Mouse (Mus musculus): ENCODE data around the gene Cep68.
"Not testable (repeated sequence)": the region's sequence is repeated elsewhere in the genome, so short reads cannot be mapped to it uniquely, and the experiment has no call there.

Gene Cep68

DNA sequence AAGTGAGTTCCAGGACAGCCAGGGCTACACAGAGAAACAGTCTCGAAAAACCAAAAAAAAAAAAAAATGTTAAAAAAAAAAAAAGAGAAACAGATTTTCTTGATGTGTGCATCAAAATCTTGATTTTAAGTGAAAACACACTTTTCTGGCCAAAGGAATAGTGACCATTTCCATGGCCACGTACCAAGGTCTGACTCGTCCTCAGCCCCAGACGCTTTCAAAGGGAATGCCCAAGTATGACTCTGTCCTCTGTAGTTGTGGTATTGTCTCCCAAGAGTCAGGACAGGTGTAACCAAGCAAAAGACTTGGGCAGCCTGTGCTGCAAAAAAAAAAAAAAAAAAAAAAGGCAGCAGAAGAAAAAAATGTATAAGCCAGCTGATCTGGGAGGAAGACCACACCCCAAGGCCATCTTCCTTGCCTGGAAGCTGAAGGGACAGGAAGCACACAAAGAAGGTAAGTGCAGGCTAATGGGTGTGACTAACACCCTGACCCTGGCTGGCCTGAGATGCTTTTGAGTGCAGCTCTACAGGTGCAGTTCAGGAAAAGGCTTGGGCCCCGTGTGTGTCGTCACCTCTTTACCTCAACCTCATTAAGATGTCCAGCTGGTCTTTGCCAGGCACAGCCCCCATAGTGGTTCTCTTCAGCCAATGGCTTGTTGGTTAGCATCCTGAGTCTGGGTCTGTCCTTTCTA, 6.7 kb downstream of the Cep68 start:
- DNase-seq (ENCODE audit: low spot score in 2 of 2) = no peak

DNA sequence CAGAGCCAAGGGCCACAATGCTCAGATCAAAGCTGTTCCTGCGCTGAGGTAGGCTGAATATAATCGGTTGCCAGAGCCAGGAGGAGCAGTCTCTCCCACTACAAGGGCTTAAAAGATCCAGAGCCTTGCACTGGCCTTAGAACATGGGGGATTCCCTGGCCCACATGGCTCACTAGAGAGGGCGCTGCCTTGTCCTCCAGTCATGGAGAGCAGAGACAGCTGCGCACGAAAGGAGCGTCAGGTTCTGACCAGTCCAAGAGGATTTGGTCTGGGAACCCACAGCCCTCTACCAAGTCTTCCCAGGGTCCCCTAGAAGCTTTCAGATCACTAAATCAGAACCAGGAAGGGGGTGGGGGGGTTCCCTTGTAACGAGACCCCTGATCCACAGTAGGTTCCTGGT, 7.9 kb downstream of the Cep68 start:
- DNase-seq (ENCODE audit: low spot score in 2 of 2) = no peak

DNA sequence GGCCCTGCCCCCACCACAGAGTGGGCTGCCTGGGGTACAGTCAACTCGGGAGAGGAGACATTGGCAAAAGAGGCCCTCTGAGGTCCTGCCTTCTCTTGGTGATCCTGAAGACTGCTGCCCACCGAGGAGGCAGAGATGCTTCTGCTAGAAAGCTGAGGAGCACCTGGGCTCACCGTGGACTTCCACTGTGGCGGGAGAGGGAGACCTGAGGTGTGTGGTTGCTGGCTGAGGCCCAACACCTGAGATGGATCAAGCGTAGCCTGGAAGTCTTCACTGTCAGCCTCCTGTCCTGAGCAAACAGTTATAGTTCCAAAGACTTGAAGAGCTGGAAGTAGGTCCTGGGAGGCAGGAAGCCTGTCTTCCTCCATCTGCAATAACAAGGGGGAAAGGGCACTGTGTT, 8.9 kb downstream of the Cep68 start:
- no peak for DNase-seq (ENCODE audit: low spot score in 2 of 2)

DNA sequence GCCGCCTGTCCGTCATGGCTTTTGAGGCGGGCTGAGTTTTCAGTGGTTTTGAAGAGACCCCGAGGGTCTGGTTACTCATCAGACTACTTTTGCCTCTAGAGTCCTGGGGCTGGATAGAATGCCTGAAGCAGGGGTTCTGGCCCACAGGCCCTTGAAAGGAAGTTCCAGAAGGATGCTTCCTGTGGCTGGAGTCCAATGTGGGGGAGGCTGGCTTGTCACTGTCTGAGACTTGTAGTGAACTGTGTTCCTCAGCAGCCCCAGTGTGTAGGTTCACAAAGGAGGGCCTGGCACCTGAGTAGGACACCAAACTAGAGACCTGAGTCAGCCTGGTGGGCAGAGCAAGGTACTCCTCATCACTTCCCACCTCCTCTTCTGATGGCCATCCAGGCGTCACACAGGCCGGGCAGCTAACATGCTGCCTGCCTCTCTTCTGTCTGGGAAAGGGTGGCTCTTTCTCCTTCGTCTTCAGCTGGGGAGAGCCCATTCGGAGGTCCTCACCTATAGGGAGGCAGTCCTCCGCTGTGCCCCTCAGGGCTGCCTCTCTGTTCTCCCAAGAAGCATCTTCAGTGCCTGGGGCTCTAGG, 9.9 kb downstream of the Cep68 start:
- DNase-seq (ENCODE audit: low spot score in 2 of 2) = no peak

DNA sequence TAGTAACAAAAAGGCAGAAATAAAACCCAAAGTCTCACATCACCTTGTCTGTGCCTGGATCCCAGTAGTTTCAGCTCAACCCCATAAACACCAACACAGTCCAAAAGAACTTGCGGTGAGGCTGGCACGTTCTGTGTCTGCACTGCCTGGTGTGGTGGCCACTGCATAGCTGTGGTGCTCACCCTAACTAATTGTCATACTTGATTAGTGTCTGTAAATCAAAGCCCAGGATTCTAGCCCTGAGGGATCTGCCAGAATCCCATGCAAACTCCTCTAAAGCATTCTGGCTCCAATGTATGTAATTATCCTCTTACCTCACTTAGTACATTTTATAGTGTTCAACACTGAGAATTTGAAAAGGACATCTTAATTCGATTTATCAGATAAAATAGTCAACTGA, 11.3 kb downstream of the Cep68 start:
- no peak for DNase-seq (ENCODE audit: low spot score in 2 of 2)

DNA sequence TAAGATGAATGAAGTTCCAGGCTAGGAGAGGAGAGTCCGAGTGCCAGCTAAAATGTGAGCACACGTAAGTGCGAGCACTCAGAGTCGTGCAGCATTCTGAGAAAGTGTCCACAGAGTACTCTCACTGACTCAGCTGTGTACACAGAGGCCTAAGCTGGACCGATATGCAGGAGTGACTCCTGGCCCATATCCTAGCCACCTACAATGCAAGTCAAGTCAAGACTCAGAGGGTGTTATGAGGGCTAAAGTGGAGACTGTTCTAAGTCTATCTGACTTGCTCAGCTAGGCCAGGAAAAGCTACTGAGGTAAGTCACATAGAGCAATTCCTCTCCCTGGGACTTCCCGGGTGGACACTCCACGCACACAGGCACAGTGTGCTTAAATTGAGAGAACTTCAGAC, 12.2 kb downstream of the Cep68 start:
- no peak for DNase-seq (ENCODE audit: low spot score in 2 of 2)

DNA sequence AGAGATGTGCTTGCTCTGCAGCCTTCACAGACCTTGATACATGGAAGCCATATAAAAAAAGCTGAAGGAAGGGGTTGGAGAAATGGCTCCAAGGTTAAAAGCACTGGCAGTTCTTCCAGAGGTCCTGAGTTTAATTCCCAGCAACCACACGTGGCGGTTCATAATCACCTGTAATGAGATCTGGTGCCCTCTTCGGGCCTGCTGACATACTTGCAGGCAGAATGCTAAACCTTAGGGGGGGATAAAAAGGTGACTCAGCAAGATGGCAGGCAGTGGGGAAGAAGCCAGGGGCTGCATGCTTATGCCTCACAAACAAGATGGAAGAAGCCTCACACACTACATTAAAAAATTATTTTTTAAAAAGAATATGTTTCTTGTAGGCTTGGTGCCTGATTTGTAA, 15.0 kb downstream of the Cep68 start:
- DNase-seq (ENCODE audit: low spot score in 2 of 2) = no peak

DNA sequence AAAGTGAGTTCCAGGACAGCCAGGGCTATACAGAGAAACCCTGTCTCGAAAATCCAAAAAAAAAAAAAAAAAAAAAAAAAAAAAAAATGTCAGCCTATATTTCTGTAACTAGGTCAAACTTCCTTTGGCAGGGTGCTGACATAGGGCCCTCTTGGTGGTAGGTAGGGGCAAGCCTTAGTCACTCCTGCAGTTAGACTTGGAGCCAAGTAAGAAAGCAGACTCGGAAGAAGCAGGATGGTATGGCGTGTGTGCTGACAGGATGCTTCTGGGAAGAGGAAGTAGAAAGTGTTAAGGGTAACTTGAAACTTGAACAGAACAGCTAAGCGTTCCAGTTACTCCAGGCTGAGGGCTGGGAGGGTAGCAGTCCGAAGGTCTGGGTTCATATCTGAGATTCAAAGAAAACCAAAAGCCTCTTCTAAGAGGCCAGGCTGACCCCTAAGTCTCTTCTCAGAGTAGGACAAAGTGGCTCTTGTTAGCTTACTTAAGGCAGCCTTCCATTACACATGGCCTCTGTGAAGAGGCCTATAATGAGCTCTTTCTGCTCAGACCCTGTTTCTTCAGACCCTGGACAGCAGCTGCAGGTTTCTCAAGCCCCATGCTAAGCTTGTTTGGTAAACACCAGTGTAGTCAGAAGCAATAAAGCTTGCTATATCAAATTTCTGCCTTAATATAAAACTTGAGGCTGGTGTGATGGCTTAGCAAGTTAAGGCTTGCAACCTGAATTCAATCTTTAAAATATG, 17.0 kb downstream of the Cep68 start:
- no peak for DNase-seq (ENCODE audit: low spot score in 2 of 2)

DNA sequence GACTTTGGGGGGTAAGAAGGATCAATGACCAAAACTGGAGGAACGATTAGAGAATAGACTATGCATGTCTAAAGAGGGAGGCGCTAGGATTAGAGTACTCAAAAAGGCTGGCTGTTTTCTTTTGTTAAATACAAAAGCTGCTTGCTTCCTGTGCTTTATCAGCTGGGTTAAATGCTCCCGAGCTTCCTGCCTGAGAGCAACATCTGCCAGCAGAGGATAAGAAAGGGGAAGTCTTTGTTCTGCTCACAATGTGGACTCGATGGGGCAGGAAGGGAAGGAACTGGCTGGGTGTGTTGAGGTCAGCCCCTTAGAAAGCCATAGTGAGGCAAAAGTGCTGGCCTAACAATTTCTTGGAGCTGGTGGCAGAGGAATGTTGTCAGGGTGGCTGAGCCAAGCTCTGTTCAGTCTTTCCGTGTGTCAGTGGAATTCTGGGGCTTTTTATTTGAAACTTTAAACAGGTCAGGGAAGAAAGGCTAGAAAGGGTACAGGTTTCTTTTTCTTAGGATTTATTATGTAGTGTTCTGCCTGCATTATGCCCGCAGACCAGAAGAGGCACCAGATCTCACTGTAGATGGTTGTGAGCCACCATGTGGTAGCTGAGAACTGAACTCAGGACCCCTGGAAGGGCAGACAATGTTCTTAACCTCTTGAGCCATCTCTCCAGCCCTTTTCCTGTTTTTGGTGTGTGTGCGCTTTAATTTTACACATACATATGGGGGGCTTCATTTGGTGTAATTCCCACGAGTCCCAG, 17.9 kb downstream of the Cep68 start:
- DNase-seq (ENCODE audit: low spot score in 2 of 2) = no peak

DNA sequence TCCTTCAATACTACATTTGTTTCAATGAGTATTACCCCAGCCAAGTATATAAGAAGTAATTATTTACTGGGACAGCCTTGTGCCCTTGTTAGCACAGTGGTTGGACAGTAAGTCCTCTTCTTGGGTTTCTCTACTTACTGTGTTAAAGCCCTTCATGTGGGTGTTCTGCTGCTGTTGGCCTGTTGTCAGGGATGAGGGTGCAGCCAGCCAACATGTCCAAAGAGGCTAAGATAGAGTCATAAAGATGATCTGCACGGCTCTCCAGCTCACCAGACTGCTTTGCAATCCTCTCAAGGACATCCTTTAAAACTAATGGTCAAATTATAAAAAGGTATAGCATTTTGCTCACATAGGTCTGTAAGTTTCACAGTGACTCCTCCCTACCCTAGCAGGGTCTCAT, 18.9 kb downstream of the Cep68 start:
- DNase-seq (ENCODE audit: low spot score in 2 of 2) = no peak

DNA sequence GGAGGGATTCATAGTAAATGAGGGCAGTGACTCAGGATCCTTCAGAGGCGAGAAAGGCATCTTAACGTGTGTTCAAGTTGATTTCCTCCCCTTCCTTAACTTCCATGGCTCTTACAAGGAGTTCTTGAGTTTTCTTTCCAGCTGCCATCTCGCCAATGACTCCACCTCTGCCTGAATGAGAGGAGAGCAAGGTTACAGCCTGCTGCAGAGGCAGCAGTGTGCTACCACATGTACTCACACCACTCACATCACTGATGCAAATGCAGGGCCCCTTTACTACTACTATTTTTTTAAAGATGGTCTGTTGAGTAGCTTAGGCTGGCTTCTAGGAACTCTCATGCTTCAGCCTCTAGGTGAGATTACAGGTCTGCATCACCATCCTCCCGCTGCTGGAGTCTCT, 19.9 kb downstream of the Cep68 start:
- DNase-seq (ENCODE audit: low spot score in 2 of 2) = no peak

DNA sequence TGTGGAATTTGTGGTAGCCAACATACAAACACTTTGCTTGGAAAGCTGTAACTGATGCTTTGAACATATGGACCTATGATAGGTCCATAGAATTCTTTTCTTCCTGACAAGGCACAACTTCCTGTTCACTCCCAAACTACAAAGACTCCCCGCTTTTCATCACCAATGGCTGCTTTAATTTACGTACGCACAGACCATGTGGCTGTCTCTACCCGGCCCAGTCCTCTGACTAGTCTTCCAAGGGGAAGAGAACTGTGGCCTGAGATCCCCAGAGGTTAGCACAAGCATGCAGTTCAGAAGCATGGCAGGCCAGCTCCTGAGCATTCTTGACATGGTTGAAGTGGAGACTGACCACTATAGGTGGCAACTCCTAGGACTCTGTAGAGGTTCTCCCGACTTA, 20.6 kb downstream of the Cep68 start:
- DNase-seq (ENCODE audit: low spot score in 2 of 2) = no peak

DNA sequence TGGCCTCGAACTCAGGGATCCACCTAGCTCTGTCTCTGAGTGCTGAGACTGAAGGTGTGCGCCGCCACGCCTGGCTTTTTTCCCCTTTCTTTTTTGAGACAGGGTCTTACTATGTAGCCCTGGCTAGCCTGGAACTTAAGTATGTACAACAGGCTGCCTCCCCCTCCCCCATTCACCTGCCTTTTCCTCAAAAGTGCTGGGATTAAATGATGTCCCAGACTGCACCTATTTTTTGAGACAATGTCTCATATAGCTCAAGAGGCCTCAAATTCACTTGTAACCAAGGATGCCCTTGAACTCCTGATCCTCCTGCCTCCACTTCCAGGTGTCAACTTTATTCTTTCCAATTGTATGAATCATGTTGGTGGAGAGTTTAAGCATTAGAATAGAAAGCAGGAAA, 23.3 kb downstream of the Cep68 start:
- no peak for DNase-seq (ENCODE audit: low spot score in 2 of 2)

DNA sequence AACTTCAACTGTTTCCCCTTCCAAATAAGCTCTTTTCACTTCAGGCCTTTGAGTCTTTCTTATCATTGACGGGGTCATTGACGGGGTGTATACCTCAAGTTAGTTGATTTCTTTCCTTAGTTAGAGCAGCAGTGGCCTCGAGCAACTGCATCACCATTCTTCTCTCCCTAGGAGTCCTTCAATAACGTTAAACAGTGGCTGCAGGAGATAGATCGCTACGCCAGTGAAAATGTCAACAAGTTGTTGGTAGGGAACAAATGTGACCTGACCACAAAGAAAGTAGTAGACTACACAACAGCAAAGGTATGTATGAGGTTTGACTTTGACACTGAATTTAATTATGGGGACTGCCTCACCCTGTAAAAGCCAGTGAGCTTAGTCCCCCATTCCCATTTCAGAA, 25.0 kb downstream of the Cep68 start:
- DNase-seq (ENCODE audit: low spot score in 2 of 2) = no peak

DNA sequence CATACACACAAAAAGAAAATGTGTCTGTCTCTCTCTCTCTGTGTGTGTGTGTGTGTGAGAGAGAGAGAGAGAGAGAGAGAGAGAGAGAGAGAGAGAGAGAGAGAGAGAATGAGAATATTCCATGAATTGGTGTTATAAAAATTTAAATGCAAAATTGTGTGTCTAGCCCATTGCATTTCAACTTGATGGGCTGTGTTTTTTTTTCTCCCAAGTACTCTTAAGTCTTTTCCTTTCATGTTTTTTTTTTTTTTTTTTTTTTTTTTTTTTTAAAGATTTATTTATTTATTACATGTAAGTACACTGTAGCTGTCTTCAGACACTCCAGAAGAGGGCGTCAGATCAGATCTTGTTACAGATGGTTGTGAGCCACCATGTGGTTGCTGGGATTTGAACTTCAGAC, 27.6 kb downstream of the Cep68 start:
- not testable (repeated sequence) for DNase-seq (ENCODE audit: low spot score in 2 of 2)

DNA sequence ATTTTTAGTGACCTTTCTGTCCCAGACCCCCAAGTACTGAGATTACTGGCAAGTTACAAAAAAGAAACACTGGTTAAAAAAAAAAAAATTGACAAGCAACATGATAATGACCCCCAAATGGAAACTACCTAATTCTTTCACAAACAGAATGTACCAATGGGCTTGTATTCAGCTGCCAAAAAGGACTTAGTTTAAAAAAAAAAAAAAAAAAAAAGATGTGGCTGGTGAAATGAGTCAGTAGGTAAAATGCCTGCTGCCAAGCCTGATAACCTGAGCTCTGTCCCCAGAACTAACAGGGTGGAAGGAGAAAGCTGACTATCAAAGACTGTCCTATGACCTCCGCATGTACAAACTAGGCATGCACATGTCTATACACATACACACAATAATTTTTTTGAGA, 32.0 kb downstream of the Cep68 start:
- no peak for DNase-seq (ENCODE audit: low spot score in 2 of 2)

DNA sequence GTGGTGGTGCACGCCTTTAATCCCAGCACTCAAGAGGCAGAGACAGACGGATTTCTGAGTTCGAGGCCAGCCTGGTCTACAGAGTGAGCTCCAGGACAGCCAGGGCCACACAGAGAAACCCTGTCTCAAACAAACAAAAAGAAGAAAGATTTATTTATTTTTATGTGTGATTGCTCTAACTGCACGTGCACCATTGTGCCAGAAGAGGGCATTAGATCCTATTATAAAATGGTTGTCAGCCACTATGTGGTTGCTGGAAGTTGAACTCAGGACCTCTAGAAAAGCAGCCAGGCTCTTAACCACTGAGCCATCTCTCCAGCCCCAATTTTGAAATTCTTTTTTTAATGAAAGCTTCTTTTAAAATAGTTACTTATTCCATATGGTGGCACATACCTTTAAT, 32.8 kb downstream of the Cep68 start:
- no peak for DNase-seq (ENCODE audit: low spot score in 2 of 2)

DNA sequence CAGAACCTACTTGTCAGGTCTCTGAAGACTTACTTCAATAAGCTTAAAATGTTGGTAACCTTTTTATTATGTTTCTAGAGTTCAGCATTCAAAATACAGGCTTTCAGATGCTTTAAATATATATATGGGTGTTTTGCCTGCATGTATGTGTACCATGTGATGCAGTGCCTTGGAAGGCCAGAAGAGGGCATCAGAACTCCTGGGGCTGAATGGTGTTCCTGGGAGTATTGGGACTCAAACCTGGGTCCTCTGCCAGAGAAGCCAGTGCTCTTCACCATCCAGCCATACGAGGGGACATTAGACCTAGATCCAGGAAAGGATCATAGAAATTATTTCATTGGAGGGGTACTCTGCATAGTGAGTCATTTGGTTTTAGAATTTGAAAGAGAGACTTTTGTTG, 34.5 kb downstream of the Cep68 start:
- DNase-seq (ENCODE audit: low spot score in 2 of 2) = no peak

DNA sequence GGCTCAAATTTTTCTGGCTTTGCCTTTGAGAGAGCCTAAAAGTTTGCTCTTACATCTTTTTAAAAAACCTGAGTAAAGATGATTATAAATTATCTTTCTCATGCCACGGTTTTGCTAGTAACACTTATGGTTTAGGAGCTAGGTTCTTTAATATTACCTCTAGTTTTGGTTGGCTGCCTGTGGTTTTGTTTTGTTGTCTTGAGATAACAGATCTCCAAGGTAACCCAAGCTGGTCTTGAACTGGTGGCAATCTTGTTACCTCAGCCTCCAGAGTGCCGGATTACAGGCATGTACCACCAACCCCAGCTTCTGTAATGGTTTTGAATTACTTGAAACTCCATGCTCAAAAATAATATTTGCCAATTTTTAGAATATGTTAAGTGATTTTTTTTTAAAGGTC, 37.4 kb downstream of the Cep68 start:
- DNase-seq (ENCODE audit: low spot score in 2 of 2) = no peak

DNA sequence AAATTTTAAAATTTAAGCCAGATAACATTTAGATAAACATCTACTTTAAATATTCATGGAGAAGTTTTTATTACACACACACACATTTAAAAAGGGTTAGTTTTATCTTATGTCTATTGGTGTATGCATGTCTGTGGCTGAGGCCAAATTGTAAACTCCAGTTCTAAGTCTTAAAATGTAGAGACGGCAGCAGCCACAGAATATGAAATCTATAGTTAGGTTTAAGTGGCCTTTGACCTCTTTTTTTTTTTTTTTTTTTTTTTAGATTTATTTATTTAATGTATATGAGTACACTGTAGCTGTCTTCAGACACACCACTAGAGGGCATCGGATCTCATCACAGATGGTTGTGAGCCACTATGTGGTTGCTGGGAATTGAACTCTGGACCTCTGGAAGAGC, 41.6 kb downstream of the Cep68 start:
- DNase-seq (ENCODE audit: low spot score in 2 of 2) = no peak

DNA sequence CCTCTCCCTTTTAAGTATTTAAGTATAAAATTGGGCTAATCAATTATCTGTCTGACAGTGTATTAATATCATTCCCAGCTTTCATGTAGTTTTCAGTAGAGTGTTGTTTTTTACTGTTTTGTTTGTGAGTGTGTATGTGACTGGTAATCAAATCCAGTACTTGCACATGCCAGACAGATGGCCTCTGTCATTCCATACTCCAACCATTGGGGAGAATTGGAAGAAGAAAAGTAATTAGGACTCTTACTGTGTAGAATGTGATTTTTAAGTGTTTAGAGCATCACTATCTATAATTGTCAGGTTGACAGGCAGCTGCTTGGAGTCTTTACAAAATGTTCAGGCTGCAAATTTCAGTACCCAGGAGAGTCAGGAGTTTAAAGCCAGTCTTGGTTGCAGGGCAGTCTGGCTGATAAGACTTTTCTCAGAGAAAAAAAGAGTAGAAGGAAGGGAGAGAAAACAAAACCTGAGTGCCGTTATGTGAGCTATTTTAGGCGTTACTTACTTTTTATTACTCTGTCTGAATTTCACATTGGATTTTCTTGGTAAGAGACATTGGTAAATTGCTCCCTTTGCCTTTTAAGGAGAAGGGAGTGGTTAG, 42.5 kb downstream of the Cep68 start:
- no peak for DNase-seq (ENCODE audit: low spot score in 2 of 2)

DNA sequence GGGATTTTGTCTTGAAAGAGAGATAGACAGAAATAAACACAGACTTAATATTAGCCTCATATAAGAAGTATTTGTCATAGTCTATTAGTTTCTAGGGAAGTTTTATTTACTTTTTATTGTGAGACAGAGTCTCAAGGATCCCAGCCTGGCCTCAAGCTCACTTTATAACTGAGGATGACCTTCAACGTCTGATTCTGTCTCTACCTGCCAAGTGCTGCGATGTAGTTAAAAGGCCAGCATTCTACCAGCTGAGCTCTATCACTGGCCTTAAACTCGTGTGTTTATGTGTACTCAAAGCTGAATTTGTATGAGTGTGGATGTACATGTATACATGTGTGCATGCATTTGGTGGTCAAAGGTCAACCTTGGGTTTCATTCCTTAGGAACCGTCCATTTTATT, 43.7 kb downstream of the Cep68 start:
- DNase-seq (ENCODE audit: low spot score in 2 of 2) = no peak

Data from frontal cortex, postnatal 10 days (tissue).